Mouse (Mus musculus) hindbrain, embryonic 13.5 days (tissue): ENCODE measurements around the gene Il11ra1. TPM values are rescaled to one million over a fixed set of nuclear protein-coding genes. Genes with fewer than 3 reads are reported as not detected.
"Not testable (repeated sequence)": the region's sequence is repeated elsewhere in the genome, so short reads cannot be mapped to it uniquely, and the experiment has no call there.

Experiments used
- ATAC-seq: fragments of 200-750 bp; cut with Nextera tagmentation; 2 replicates; pipeline ENCODE4 v1.8.0; 2017; ENCODE audit warnings: moderate TSS enrichment; ENCODE audit not compliant: low FRiP score
- H3K27ac ChIP-seq: fragments of 300-500 bp; sonication (generic); 2 replicates; pipeline ENCODE4 v1.5.1; 2015; ENCODE audit warnings: inconsistent platforms, mild to moderate bottlenecking, moderate library complexity
- H3K27me3 ChIP-seq: fragments of 300-500 bp; sonication (generic); 2 replicates; pipeline ENCODE4 v1.6.1; 2015; ENCODE audit warnings: mild to moderate bottlenecking, inconsistent platforms
- H3K36me3 ChIP-seq: fragments of 300-500 bp; sonication (generic); 2 replicates; pipeline ENCODE4 v1.6.1; 2015; ENCODE audit warnings: mild to moderate bottlenecking, inconsistent platforms
- H3K4me1 ChIP-seq: fragments of 300-500 bp; sonication (generic); replicated peaks from 2 replicates; pipeline ENCODE4 v1.6.1; 2015; ENCODE audit warnings: inconsistent platforms
- H3K4me2 ChIP-seq: fragments of 300-500 bp; sonication (generic); 2 replicates; pipeline ENCODE4 v1.6.1; 2015; ENCODE audit warnings: inconsistent platforms, mild to moderate bottlenecking, moderate library complexity
- H3K4me3 ChIP-seq: fragments of 300-500 bp; sonication (generic); 2 replicates; pipeline ENCODE4 v1.5.1; 2015; ENCODE audit warnings: mild to moderate bottlenecking, inconsistent platforms
- H3K9ac ChIP-seq: fragments of 300-500 bp; sonication (generic); 2 replicates; pipeline ENCODE4 v1.6.1; 2015; ENCODE audit warnings: mild to moderate bottlenecking, inconsistent platforms
- H3K9me3 ChIP-seq: fragments of 300-500 bp; sonication (generic); 2 replicates; pipeline ENCODE4 v1.6.1; 2016; ENCODE audit warnings: inconsistent platforms
- WGBS: fragments of 180-500 bp; shearing (Covaris S2); methylation state at CpG from one replicate; pipeline ENCODE4 v1.1.7; 2015; 5-methylcytosine and 5-hydroxymethylcytosine counted together
- polyA plus RNA-seq: library from polyadenylated mRNA; unstranded; fragments of >200 nt; fragmentation: Nextera tagmentation; extraction: Ambion mirVana; gene quantifications from 2 replicates; pipeline ENCODE4 v1.2.1, GENCODE M21; 2015

Il11ra1 gene
- polyA plus RNA-seq, 1 experiment from 2014 or later: 47.6 TPM

DNA sequence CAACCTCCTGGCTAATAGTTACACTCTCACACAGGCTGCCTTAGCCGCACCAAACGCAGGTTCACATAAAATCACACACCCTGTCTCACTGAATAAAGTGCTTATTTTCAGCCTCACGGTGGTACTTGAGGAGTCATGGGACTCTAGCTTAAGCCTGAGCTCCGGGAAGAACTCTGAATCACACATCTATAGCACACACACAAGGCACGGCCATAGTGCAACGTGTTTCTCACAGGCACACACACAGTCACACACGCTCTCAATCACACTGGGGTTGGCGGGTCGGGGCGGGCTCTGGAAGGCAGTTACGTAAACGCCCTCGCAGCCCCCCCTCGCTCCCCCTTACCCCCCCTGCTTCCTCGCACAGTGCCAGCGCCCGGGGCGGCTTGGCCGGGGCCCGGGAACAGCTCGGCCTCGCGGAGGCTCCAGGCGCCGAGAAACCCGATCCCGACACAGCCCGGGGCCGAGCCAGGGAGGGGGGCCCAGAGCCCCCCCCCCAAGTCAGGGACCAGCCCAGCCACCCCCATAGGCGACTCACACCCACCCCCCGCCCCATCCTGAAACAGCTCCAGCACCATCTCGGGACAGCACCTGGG is 1.3 kb upstream of the Il11ra1 start:
- 7% methylated on average over 23 of the region's 32 CpGs for WGBS

DNA sequence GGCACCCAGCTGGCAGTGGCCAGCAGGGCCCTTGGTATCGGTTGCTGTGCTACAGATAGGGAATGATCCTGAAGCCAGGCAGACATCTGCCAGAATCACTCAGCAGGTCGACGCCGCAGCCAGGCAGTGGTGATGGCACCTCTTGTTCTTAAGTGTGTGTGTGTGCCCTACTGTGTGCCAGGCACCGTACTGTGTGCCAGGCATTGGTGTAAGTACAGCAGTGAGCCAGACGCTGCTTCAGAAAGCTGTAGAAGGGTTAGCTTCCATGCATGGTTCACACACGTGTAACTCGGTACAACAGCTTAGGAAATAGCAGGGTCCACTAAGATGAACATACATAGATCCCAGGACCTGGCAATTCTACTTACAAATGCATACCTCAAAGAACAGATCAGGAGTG is 435 bp downstream of the Il11ra1 start:
- not testable (repeated sequence) for ATAC-seq, H3K4me3 ChIP-seq, H3K27me3 ChIP-seq, H3K4me2 ChIP-seq, H3K27ac ChIP-seq, H3K9ac ChIP-seq, H3K36me3 ChIP-seq, H3K9me3 ChIP-seq, H3K4me1 ChIP-seq
- 66% methylated on average over 4 of the region's 8 CpGs for WGBS

More for the DNA sequence above, 1.3 kb upstream of the Il11ra1 start:
- peak overlapping the region; percentile 39 for H3K4me2 ChIP-seq
- H3K4me3 ChIP-seq, H3K36me3 ChIP-seq, ATAC-seq, H3K9me3 ChIP-seq, H3K27ac ChIP-seq, H3K9ac ChIP-seq, H3K27me3 ChIP-seq, H3K4me1 ChIP-seq: not testable (repeated sequence)

- H3K27ac ChIP-seq, H3K9ac ChIP-seq, H3K27me3 ChIP-seq, H3K4me3 ChIP-seq, H3K4me2 ChIP-seq, H3K36me3 ChIP-seq, H3K9me3 ChIP-seq, ATAC-seq: not testable (repeated sequence)
- H3K4me1 ChIP-seq: peaks cover 18% of the 10 kb centered on the region
- WGBS: 79% methylated on average over 2 of the region's 2 CpGs
Observed at GRCm38 (mm10) chr4:41702226-41702625, 2.4 kb downstream of the Il11ra1 start.

DNA sequence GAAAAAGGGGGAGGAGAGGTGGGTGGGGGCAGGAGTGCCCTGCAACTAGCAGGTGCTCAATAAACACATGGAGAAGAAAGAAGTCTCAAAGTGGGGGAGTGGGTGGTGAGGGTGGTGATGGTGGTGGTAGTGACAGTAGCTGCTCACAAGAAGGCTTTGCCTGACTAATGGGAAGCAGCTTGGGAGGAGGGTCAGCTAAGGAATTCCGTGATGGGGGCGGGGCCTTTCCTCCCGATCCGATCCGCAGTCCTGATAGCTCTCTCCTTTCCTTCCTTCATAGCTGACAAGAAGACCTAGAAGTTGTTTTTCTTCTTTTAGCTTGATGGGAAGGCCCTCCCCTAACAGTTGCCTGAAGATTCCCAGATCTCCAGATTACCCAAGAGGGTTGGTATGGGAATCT is 4.9 kb downstream of the Il11ra1 start:
- Histone ChIP-seq H3K27me3 (0 out of 2 replicates have a peak, but pooled peaks cover 6% of the 10 kb centered on the region), H3K9ac (no peak overlapping the region), H3K4me1 (peaks cover 33% of the 10 kb centered on the region), H3K4me2 (no peak overlapping the region), H3K36me3 (no peaks in the 10 kb centered on the region), H3K9me3 (no peaks in the 10 kb centered on the region), H3K27ac (no peak overlapping the region), H3K4me3 (no peak overlapping the region)
- WGBS: 6% methylated on average over 5 of the region's 5 CpGs
- ATAC-seq: no peak

GRCm38 (mm10) chr4:41705922-41706754 is 6.3 kb downstream of the Il11ra1 start:
- Histone ChIP-seq H3K9ac (peak overlapping the region; percentile 35; the same call in 1 of the 2 replicates), H3K4me2 (peak overlapping the region; percentile 35), H3K4me1 (peaks cover 37% of the 10 kb centered on the region), H3K36me3 (peaks cover 5% of the 10 kb centered on the region; the same call in 1 of the 2 replicates), H3K4me3 (no peak overlapping the region), H3K27me3 (0 out of 2 replicates have a peak, but pooled peaks cover 6% of the 10 kb centered on the region), H3K27ac (peak overlapping the region; percentile 55), H3K9me3 (no peaks in the 10 kb centered on the region)
- ATAC-seq: peak; percentile 11; the same call in 1 of the 2 replicates
- 56% methylated on average over 19 of the region's 19 CpGs for WGBS

DNA sequence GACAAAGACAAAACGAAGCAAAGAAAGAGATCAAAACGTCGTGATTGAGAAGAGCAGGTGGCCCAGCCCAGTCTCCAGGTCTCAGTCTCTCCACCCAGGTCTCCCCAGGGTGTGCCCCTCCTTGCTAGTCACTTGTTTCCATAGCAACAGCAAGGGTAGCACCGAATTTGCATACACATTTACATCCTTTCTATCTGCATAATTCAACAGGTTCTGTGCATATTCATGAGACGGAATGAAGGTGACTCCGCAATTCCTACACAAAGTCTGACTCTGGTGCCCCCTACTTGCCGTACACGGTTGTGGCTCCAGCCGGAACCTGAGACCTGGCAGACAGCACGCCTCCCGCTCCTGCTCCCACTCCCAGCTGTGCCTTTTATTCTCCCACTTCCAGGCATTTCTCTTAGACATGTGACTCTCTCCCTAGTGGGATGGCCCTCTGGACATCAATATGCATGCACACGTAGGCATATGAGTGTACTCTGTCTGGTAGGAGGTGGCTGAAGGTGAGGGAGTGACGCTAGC is 7.3 kb downstream of the Il11ra1 start:
- peak overlapping the region; percentile 35 for H3K4me2 ChIP-seq
- 0 out of 2 replicates have a peak, but pooled peaks cover 6% of the 10 kb centered on the region for H3K27me3 ChIP-seq
- peak overlapping the region; percentile 25; the same call in 1 of the 2 replicates for H3K9ac ChIP-seq
- peak; percentile 78 for ATAC-seq
- peaks cover 8% of the 10 kb centered on the region; the same call in 1 of the 2 replicates for H3K36me3 ChIP-seq
- H3K9me3 ChIP-seq: no peaks in the 10 kb centered on the region
- peak overlapping the region; percentile 65 for H3K27ac ChIP-seq
- H3K4me3 ChIP-seq: no peak overlapping the region
- under 1% methylated on average over 13 of the region's 13 CpGs for WGBS
- peaks cover 47% of the 10 kb centered on the region for H3K4me1 ChIP-seq

- H3K27ac ChIP-seq: no peak overlapping the region
- no peaks in the 10 kb centered on the region for H3K9me3 ChIP-seq
- H3K27me3 ChIP-seq: 0 out of 2 replicates have a peak, but pooled peaks cover 6% of the 10 kb centered on the region
- no peak for ATAC-seq
- WGBS: 45% methylated on average over 8 of the region's 8 CpGs
- no peak overlapping the region for H3K9ac ChIP-seq
- peaks cover 8% of the 10 kb centered on the region; the same call in 1 of the 2 replicates for H3K36me3 ChIP-seq
- no peak overlapping the region for H3K4me3 ChIP-seq
- peaks cover 56% of the 10 kb centered on the region for H3K4me1 ChIP-seq
- H3K4me2 ChIP-seq: no peak overlapping the region
Observed at GRCm38 (mm10) chr4:41708192-41708745, 8.5 kb downstream of the Il11ra1 start.

DNA sequence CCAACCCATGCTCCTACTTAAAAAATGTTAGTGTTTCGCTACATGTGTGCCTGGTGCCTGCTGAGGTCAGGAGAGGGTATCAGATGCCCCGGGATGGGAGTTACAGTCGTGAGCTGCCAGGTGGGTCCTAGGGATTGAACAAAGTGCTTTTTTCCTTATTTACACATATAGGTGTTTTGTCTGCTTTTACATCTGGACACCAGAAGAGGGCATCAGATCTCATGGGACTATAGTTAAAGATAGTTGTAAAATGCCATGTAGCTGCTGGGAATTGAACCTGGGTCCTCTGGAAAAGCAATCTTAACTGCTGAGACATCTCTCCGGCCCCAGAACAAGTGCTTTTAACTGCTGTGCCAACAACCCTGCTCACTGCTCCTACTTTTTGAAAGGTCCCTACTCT is 10.4 kb downstream of the Il11ra1 start:
- Histone ChIP-seq H3K27me3 (0 out of 2 replicates have a peak, but pooled peaks cover 5% of the 10 kb centered on the region), H3K9me3 (no peaks in the 10 kb centered on the region), H3K4me2 (no peak overlapping the region), H3K27ac (no peak overlapping the region), H3K36me3 (peaks cover 12% of the 10 kb centered on the region), H3K4me3 (no peak overlapping the region), H3K4me1 (peaks cover 72% of the 10 kb centered on the region), H3K9ac (no peak overlapping the region)
- no peak for ATAC-seq
- WGBS: 74% methylated on average over 4 of the region's 4 CpGs

DNA sequence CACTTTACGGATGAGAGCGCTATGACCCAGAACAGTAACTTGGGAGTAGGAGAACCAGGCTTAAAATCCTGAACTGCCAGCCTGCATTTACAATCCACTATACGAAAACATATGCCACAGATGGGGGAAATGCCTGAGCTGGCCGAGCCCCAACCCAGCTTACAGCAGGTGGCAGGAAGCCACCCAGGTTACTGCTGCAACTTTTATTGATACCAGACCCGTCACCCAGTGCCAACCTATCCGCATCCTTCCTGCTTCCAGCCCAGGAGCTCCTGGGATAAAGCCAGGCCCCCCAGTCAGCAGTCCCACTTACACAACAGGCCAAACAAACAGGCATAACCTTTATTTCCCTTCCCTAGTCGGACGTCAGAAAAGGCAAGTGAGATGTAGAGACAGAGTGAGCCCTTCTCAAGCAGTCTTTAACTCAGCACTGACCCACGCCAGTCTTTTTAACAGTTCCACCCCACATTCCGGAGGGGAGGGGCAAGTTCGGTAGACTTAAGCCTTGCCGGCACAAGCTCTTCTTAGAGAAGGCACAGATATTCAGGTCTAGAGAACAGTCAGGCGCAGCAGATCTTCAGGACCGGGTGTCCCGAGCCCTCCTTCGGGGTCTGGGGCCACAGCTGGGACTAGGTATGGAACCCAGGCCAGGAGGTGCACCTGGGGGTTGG is 12.1 kb downstream of the Il11ra1 start:
- peaks cover 68% of the 10 kb centered on the region for H3K4me1 ChIP-seq
- peak overlapping the region; percentile 82 for H3K4me3 ChIP-seq
- H3K9ac ChIP-seq: peak overlapping the region; percentile 91
- H3K36me3 ChIP-seq: peaks cover 24% of the 10 kb centered on the region
- WGBS: 79% methylated on average over 16 of the region's 16 CpGs
- H3K27ac ChIP-seq: no peak overlapping the region
- H3K4me2 ChIP-seq: peak overlapping the region; percentile 93
- H3K27me3 ChIP-seq: no peaks in the 10 kb centered on the region
- ATAC-seq: no peak
- H3K9me3 ChIP-seq: no peaks in the 10 kb centered on the region

DNA sequence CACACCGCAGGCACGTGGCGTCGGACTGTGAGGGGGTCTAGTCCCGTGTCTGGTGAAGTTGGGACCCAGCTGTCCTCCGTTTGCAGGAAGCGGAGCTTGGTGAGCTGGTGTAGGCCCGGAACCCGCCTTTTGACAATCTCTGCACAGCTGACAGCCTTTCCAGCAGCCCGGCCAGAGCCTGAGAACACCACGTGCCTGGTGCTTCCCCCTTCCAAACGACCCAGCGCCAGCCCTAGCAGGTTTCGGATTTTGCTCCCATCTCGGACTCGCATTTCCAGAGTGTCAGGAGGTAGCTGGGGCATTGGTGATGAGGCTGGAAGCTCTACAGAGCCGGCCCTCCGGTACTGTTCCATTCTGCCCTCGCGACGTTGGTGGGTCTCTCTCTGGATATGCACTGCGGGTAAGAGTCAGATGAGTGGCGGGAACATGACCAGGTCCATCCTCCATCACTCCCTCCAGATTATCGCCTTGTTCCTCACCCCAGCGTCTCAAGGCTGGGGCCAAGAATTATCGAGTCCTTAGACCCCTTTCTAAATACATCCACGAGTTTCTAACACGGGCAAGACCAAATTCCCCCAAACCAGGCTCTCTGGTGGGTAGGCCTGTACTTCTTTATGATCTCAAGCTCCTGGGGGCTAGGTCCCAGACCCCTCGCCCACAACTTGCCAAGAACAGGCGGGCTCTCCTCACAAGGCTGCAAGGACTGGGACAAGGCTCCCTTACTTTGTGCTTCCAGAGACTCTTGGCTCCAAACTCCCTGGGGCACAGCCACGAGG is 12.8 kb downstream of the Il11ra1 start:
- Histone ChIP-seq H3K9ac (peak overlapping the region; percentile 91), H3K27ac (peak overlapping the region; percentile 84), H3K4me2 (peak overlapping the region; percentile 93), H3K27me3 (no peaks in the 10 kb centered on the region), H3K4me3 (peak overlapping the region; percentile 82), H3K36me3 (peaks cover 32% of the 10 kb centered on the region), H3K9me3 (no peaks in the 10 kb centered on the region), H3K4me1 (peaks cover 68% of the 10 kb centered on the region)
- peak; percentile 19 for ATAC-seq
- 40% methylated on average over 31 of the region's 31 CpGs for WGBS
